ENCODE assay signal across 9 mouse cellular contexts in the genomic region with DNA sequence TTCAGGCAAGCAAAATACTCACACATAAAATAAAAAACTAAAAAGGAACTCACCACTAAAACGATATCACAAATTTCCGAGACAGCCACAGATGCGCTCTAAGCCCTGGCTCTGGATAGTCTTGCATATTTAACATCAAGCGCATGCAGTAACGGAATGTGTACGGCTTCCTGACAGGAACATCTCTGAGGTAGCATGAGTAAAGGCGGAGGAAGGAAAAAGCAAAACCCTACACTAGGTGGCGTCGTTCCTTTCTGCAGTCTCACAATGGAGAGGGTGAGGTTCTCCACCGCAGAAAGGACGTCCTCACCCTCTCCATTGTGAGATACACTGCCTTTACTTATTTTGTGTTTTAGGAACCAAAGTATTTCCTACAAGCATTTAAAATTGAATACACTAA. TPM values are rescaled to one million over a fixed set of nuclear protein-coding genes. Genes with fewer than 3 reads are reported as not detected.
A peak's percentile ranks its signal among the peaks of the same experiment; 100 is the strongest.
DNase-seq lines count a peak whose midpoint lies in the region; ATAC-seq and TF ChIP-seq lines count a peak whose summit lies in the region.
"Had no signal": no experiment of that assay in that cellular context is flagged by ENCODE, and none has a peak within 500 bp of the region (broad histone marks: within the 10 kb centered on the region; RNA-seq: fewer than 3 reads in every experiment).

No protein-coding gene starts in this region.

- no peaks in the 10 kb centered on the region for H3K27me3 ChIP-seq in spleen, adult 2 months (ENCODE audit: control insufficient read depth, insufficient read depth, low read length)
- H3K27me3 ChIP-seq in embryonic facial prominence, embryonic 10.5 days (replicated peaks; ENCODE audit: low read depth, poor library complexity, severe bottlenecking): no peaks in the 10 kb centered on the region
- H3K27me3 ChIP-seq in small intestine, adult 2 months (ENCODE audit: control insufficient read depth, insufficient read depth, low read length): no peaks in the 10 kb centered on the region
- H3K27me3 ChIP-seq: limb, embryonic 13.5 days had no signal

- no peaks in the 10 kb centered on the region for H3K36me3 ChIP-seq in spleen, adult 2 months (ENCODE audit: control insufficient read depth, insufficient read depth, low read length)
- peaks cover 61% of the 10 kb centered on the region for H3K36me3 ChIP-seq in embryonic facial prominence, embryonic 10.5 days (replicated peaks)
- H3K36me3 ChIP-seq in small intestine, adult 2 months (ENCODE audit: control insufficient read depth, insufficient read depth, low read length): peaks cover 5% of the 10 kb centered on the region

- TF ChIP-seq POLR2A in spleen, adult 2 months (IDR thresholded peaks at IDR 0.05; ENCODE audit: low read depth, low read length): no peak
- no peak for TF ChIP-seq POLR2A in small intestine, adult 2 months (IDR thresholded peaks at IDR 0.05; ENCODE audit: low read depth, low read length)

- no peak for DNase-seq in frontal cortex, postnatal 14 days (ENCODE audit: low spot score in 2 of 2)
- DNase-seq in spleen, adult 2 months (ENCODE audit: low read depth in 1 of 2, low spot score in 2 of 2): no peak
- no peak for DNase-seq in spleen, postnatal 36 days (ENCODE audit: low spot score in 2 of 2)
- peak; percentile 20 for DNase-seq in embryonic facial prominence, embryonic 10.5 days (ENCODE audit: low spot score)
- DNase-seq in frontal cortex, postnatal 10 days (ENCODE audit: low spot score in 2 of 2): no peak
- DNase-seq in cerebellum, adult 11 months: no peak

- no peak overlapping the region for H3K27ac ChIP-seq in spleen, adult 2 months (ENCODE audit: insufficient read depth, low read length)
- H3K27ac ChIP-seq in embryonic facial prominence, embryonic 10.5 days (replicated peaks): no peak overlapping the region
- H3K27ac ChIP-seq in small intestine, adult 2 months (ENCODE audit: insufficient read depth, low read depth, low read length): no peak overlapping the region
- H3K27ac ChIP-seq: limb, embryonic 13.5 days had no signal

- peaks cover 16% of the 10 kb centered on the region; the same call in 1 of the 2 replicates for H3K4me1 ChIP-seq in spleen, adult 2 months (ENCODE audit: control insufficient read depth, insufficient read depth, insufficient read length)
- no peaks in the 10 kb centered on the region for H3K4me1 ChIP-seq in embryonic facial prominence, embryonic 10.5 days
- H3K4me1 ChIP-seq in small intestine, adult 2 months (ENCODE audit: control insufficient read depth, insufficient read depth, insufficient read length, low read length): no peaks in the 10 kb centered on the region; the same call in 1 of the 2 replicates
- H3K4me1 ChIP-seq: limb, embryonic 13.5 days had no signal

- H3K9me3 ChIP-seq in embryonic facial prominence, embryonic 10.5 days: no peaks in the 10 kb centered on the region
- H3K9me3 ChIP-seq: limb, embryonic 13.5 days had no signal

- WGBS in spleen, adult 2 months: 84% methylated on average over 11 of the region's 11 CpGs
- 72% methylated on average over 11 of the region's 11 CpGs for WGBS in embryonic facial prominence, embryonic 10.5 days
- 85% methylated on average over 11 of the region's 11 CpGs for WGBS in small intestine, adult 2 months

- no peak overlapping the region for H3K4me3 ChIP-seq in spleen, adult 2 months (ENCODE audit: extremely low read depth, insufficient read depth, insufficient read length)
- H3K4me3 ChIP-seq in embryonic facial prominence, embryonic 10.5 days: no peak overlapping the region
- H3K4me3 ChIP-seq in small intestine, adult 2 months (ENCODE audit: low read depth, low read length): no peak overlapping the region
- H3K4me3 ChIP-seq: limb, embryonic 13.5 days had no signal

- peak; percentile 5; the same call in 1 of the 2 replicates for TF ChIP-seq CTCF in spleen, adult 2 months (IDR thresholded peaks at IDR 0.05; ENCODE audit: extremely low read depth, insufficient read depth, insufficient read length, insufficient replicate concordance)
- TF ChIP-seq CTCF in small intestine, adult 2 months (IDR thresholded peaks at IDR 0.05; ENCODE audit: extremely low read depth, insufficient read length, insufficient replicate concordance, low read depth, low read length): 0 out of 2 replicates have a peak, but pooled peaks have one; percentile 15

- peak; percentile 64 for ATAC-seq in frontal cortex, adult (ENCODE audit: low TSS enrichment)

RNA-seq across cellular contexts. Expression of gene Gxylt1, which starts 8.4 kb away (rescaled TPM):
- polyA plus RNA-seq in spleen, adult 2 months (2012; rRNA removed): 2.7 TPM in 2 replicates
- polyA plus RNA-seq in embryonic facial prominence, embryonic 10.5 days (2016; fragmentation: Nextera tagmentation; extraction: Ambion mirVana): 18.8 and 21.1 TPM in 2 replicates
- 0.41 and 0.96 TPM in 2 replicates for polyA plus RNA-seq in small intestine, adult 2 months (2012; rRNA removed)

RNA-seq across cellular contexts. Expression of gene Yaf2, which starts 53.4 kb away (rescaled TPM):
- polyA plus RNA-seq in spleen, adult 2 months (2012; rRNA removed): 12.9 and 19.1 TPM in 2 replicates
- 104 and 113 TPM in 2 replicates for polyA plus RNA-seq in embryonic facial prominence, embryonic 10.5 days (2016; fragmentation: Nextera tagmentation; extraction: Ambion mirVana)
- polyA plus RNA-seq in small intestine, adult 2 months (2012; rRNA removed): 8.8 and 9.7 TPM in 2 replicates
